Comparison of ENCODE assay signal across 8 mouse cellular contexts in genomic region chr5:147188571-147188975, GRCm38 (mm10). TPM values are rescaled to one million over a fixed set of nuclear protein-coding genes. Genes with fewer than 3 reads are reported as not detected.
DNase-seq lines count a peak whose midpoint lies in the region; ATAC-seq lines count a peak whose summit lies in the region.
"Had no signal": no experiment of that assay in that cellular context is flagged by ENCODE, and none has a peak within 500 bp of the region (broad histone marks: within the 10 kb centered on the region; RNA-seq: fewer than 3 reads in every experiment).

TSS of gene Gsx1 (plus strand) at chr5:147188696.

- H3K4me3 ChIP-seq in brown adipose tissue, adult 24 weeks (ENCODE audit: insufficient read depth, low read depth, low read length), result peak within 1 kb of the TSS; percentile 48
- H3K4me3 ChIP-seq in forebrain, embryonic 13.5 days, result peak within 1 kb of the TSS; percentile 41
- peak within 1 kb of the TSS; percentile 39 for H3K4me3 ChIP-seq in hindbrain, embryonic 12.5 days

- H3K27me3 ChIP-seq in forebrain, embryonic 13.5 days, result peaks cover 98% of the 10 kb centered on the region
- H3K27me3 ChIP-seq in hindbrain, embryonic 12.5 days, result peaks cover 95% of the 10 kb centered on the region

- H3K4me2 ChIP-seq in forebrain, embryonic 13.5 days, result peak within 1 kb of the TSS; percentile 61
- peak within 1 kb of the TSS; percentile 54 for H3K4me2 ChIP-seq in hindbrain, embryonic 12.5 days (replicated peaks)

- no peak within 1 kb of the TSS for H3K27ac ChIP-seq in brown adipose tissue, adult 24 weeks (replicated peaks; ENCODE audit: low read depth, low read length)
- H3K27ac ChIP-seq in forebrain, embryonic 13.5 days, result no peak within 1 kb of the TSS
- no peak within 1 kb of the TSS for H3K27ac ChIP-seq in hindbrain, embryonic 12.5 days

- H3K36me3 ChIP-seq in forebrain, embryonic 13.5 days (ENCODE audit: poor library complexity, severe bottlenecking), result no peaks in the 10 kb centered on the region
- H3K36me3 ChIP-seq in hindbrain, embryonic 12.5 days, result no peaks in the 10 kb centered on the region

- H3K9ac ChIP-seq in forebrain, embryonic 13.5 days, result peak within 1 kb of the TSS; percentile 50
- peak within 1 kb of the TSS; percentile 43; the same call in 1 of the 2 replicates for H3K9ac ChIP-seq in hindbrain, embryonic 12.5 days

- ATAC-seq in forebrain, embryonic 13.5 days, result peak; percentile 67
- peak; percentile 65 for ATAC-seq in hindbrain, embryonic 12.5 days (ENCODE audit: low FRiP score)

- WGBS in forebrain, embryonic 13.5 days, result 0% methylated on average over 32 of the region's 37 CpGs
- under 1% methylated on average over 34 of the region's 37 CpGs for WGBS in hindbrain, embryonic 12.5 days

- H3K9me3 ChIP-seq in forebrain, embryonic 13.5 days (replicated peaks), result 0 out of 2 replicates have a peak, but pooled peaks cover 2% of the 10 kb centered on the region
- peaks cover under 1% of the 10 kb centered on the region; the same call in 1 of the 2 replicates for H3K9me3 ChIP-seq in hindbrain, embryonic 12.5 days (replicated peaks)

- peak; percentile 69 for DNase-seq in WW6 (ENCODE audit: low read depth, low spot score)
- DNase-seq in layer of hippocampus, postnatal 14 days (ENCODE audit: low spot score in 2 of 2), result peak; percentile 56 to 61
- DNase-seq in lung, postnatal 25 days (ENCODE audit: low spot score), result peak; percentile 18
- DNase-seq in retina, embryonic 14.5 days (ENCODE audit: low spot score), result peak; percentile 74

- peaks cover 18% of the 10 kb centered on the region for H3K4me1 ChIP-seq in brown adipose tissue, adult 24 weeks (ENCODE audit: control insufficient read depth, insufficient read depth, insufficient read length, low read length)
- peaks cover 36% of the 10 kb centered on the region for H3K4me1 ChIP-seq in forebrain, embryonic 13.5 days
- H3K4me1 ChIP-seq in hindbrain, embryonic 12.5 days, result peaks cover 35% of the 10 kb centered on the region

RNA-seq across cellular contexts. Expression of gene Gsx1, which starts in this region (rescaled TPM):
- not detected in 2 replicates for polyA plus RNA-seq in brown adipose tissue, adult 24 weeks (2012; ENCODE audit: insufficient read depth, insufficient read length, missing spikeins)
- 4.0 and 4.7 TPM in 2 replicates for polyA plus RNA-seq in forebrain, embryonic 13.5 days (2015; fragmentation: Nextera tagmentation; extraction: Ambion mirVana)
- polyA plus RNA-seq in hindbrain, embryonic 12.5 days (2016; fragmentation: Nextera tagmentation; extraction: Ambion mirVana), result 8.6 and 9.3 TPM in 2 replicates
- under 1 TPM; 0.72 to 0.97 TPM for total RNA-seq in layer of hippocampus, postnatal 14 days (2021)
- polyA plus RNA-seq: large intestine, adult 2 months had no signal

Comparison
In these comparisons a context has a peak if more than half of its experiments do, and no peak if none do; other contexts are left out.
1. Peak in DNase-seq in layer of hippocampus, postnatal 14 days; RNA of the gene not detected or under 1 TPM.
2. DNase-seq: peak in every context shown above with its lines; median percentile 74 in retina, embryonic 14.5 days; 69 in WW6; 58 in layer of hippocampus, postnatal 14 days; 18 in lung, postnatal 25 days.